Mouse (Mus musculus): ENCODE measurements around the gene Pga5. TPM values are rescaled to one million over a fixed set of nuclear protein-coding genes. Genes with fewer than 3 reads are reported as not detected.

The Pga5 gene
- not detected in 2 replicates for polyA plus RNA-seq (2015; fragmentation: Nextera tagmentation; extraction: Ambion mirVana)

DNA sequence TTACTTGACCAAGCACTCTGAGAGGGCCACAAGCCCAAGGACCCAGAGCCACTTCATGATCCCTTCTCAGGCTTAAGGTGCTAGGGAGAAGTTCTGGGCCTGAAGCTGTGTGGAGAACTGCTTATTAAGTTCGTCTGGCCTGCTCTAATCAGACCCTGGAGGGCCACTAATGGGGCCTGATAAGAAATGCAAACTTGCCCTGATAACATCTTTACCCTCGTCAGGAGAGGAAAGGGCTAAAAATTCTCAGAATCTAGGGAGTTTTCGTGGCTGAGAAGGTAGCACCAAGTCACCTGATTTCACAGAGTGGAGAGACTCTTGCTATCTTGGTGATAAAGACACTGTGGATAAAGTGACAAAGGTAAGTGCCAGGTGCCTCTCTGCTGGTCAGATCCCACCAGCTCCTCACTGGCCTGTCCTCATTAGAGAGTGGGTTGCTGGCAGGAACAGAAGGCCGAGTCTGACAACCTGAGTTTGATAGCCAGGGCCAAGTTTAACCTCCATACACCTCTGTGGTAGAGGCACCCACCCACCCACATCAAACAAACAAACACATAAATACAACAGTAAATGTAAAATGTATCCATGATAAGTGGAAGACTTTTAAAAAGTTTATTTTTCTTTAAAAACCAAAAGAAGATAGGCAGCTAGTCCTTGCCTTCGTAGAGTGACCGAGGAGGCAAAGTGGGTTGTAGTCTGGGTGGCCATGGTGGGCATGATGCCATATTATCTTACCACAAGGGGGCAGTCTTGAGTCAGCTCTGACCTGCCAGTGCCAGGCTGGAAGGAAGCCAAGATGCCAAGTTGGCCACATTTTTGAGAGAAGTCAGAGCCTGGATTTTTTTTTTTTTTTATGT lies at the start of gene Pga5:
Gene Pga5 (minus strand): TSS at position 157 of the 857 bp plus-strand sequence.
- Histone ChIP-seq H3K27me3 (replicated peaks) (no peaks in the 10 kb centered on the region; the same call in 1 of the 2 replicates), H3K4me1 (no peaks in the 10 kb centered on the region), H3K36me3 (replicated peaks) (no peaks in the 10 kb centered on the region), H3K4me2 (no peak within 1 kb of the TSS), H3K27ac (0 out of 2 replicates have a peak within 1 kb of the TSS, but pooled peaks have one; percentile 20), H3K9ac (no peak within 1 kb of the TSS), H3K9me3 (no peaks in the 10 kb centered on the region), H3K4me3 (no peak within 1 kb of the TSS)
- 35% methylated on average over 6 of the region's 6 CpGs for WGBS
- ATAC-seq (replicated peaks), result peak; percentile 74; the same call in 1 of the 2 replicates

DNA sequence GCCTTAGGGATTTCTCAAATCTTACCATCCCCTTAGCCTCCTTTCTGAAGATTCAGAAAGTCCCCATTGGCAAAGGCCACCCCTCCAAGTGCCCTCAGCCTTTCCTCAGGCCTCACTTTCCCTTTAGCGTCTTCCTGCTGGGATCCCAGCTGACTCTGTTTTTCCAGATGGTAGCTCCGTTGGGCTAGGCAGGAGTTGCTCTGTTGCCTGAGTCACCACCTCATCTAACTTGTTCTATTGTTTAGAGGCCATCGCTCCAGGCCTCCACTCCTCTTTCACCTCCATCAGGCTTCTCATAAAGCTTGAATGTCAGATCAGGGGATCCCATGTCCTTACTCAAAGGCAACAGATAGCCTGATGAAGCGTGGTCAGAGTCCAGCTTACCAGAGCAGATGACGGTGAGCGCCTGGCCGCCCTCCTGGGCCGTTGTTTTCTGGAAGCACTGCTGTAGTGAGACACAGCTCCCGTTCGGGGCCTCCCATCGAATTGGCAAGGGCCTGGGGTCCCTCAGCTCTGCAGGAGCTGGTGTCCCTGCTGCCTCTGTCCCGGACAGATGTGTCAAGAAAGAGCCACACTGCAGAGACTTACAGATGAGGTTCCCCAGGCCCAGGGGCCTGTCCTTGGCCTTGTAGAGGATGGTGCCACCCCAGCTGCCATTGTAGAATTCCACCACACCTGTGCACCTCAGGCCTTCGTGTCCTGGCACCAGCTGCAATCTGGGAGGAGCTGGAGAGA lies 46.9 kb upstream of the Pga5 start:
- Histone ChIP-seq H3K4me1 (peaks cover 21% of the 10 kb centered on the region), H3K36me3 (replicated peaks) (no peaks in the 10 kb centered on the region), H3K27me3 (replicated peaks) (no peaks in the 10 kb centered on the region), H3K4me2 (no peak overlapping the region), H3K9me3 (no peaks in the 10 kb centered on the region), H3K27ac (no peak overlapping the region), H3K4me3 (no peak overlapping the region), H3K9ac (no peak overlapping the region)
- no peak for ATAC-seq (replicated peaks)
- 83% methylated on average over 13 of the region's 13 CpGs for WGBS

DNA sequence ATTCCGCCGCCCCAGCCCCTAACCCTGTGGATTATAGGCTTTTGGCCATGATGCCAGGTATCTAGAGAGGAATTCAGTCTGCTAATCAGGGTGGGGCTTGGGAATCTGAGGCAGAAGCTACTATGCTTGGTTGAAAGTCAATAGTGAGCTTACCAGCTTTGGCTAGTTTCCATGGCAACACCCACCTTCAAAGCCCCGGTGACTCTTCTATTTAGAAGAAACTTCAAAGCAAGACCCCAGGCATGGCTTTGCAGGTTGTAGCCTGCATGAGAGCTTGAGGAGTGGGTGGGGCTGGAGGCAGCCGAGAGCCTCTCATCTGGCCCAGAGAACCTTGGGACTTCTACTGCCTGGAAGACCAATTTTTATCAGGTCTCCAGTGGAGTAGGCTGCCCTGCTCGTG lies 45.8 kb upstream of the Pga5 start:
- no peak overlapping the region for H3K9ac ChIP-seq
- no peaks in the 10 kb centered on the region for H3K27me3 ChIP-seq (replicated peaks)
- peak; percentile 73 for ATAC-seq (replicated peaks)
- peak overlapping the region; percentile 67 for H3K27ac ChIP-seq
- no peaks in the 10 kb centered on the region for H3K9me3 ChIP-seq
- H3K4me3 ChIP-seq, result no peak overlapping the region
- WGBS, result 20% methylated on average over 5 of the region's 5 CpGs
- H3K36me3 ChIP-seq (replicated peaks), result no peaks in the 10 kb centered on the region
- H3K4me2 ChIP-seq, result no peak overlapping the region
- H3K4me1 ChIP-seq, result peaks cover 26% of the 10 kb centered on the region

DNA sequence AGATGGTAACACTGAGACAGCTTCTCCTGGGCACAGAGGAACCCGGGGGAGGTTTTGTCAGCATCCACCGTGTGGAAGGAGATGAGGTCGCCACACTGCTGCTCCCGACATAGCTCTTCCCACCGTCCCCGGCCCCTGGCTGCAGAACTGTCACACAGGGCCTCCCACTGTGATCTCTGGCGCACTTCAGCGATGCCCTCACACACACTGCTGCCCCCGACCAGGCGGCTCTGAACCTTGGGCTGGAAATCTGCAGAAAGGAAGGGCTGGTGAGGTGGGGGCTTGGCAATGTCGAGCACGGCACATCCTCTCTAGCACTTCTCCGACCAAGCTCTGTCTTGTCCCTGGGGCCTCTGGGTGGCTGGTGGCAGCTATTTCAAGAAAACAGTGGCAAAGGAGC lies 45.2 kb upstream of the Pga5 start:
- H3K36me3 ChIP-seq (replicated peaks), result no peaks in the 10 kb centered on the region
- H3K27ac ChIP-seq, result peak overlapping the region; percentile 67
- peak; percentile 26; the same call in 1 of the 2 replicates for ATAC-seq (replicated peaks)
- no peak overlapping the region for H3K4me2 ChIP-seq
- H3K4me3 ChIP-seq, result no peak overlapping the region
- H3K4me1 ChIP-seq, result peaks cover 26% of the 10 kb centered on the region
- no peaks in the 10 kb centered on the region for H3K9me3 ChIP-seq
- no peaks in the 10 kb centered on the region for H3K27me3 ChIP-seq (replicated peaks)
- no peak overlapping the region for H3K9ac ChIP-seq
- 17% methylated on average over 13 of the region's 13 CpGs for WGBS

DNA sequence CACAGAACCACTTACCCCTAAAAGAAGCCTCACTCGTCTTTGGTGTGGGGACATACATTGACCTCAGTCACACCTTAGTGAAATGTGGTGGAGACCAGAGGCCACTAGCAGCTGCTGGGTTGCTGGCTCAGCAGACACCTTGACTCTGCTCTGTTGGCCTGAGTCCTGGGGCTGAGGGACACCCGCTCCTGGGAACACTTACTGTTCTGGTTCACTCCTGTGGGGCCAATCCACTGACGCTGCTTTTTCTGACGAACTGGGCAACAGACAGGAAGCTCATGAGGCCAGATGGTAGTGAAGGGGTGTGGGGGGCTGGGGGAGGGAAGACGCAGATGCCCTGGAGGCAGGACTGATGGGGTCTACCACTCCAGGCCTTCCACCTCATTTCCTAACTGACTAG lies 43.2 kb upstream of the Pga5 start:
- Histone ChIP-seq H3K9ac (no peak overlapping the region), H3K4me3 (no peak overlapping the region), H3K4me1 (peaks cover 26% of the 10 kb centered on the region), H3K9me3 (no peaks in the 10 kb centered on the region), H3K4me2 (no peak overlapping the region), H3K36me3 (replicated peaks) (no peaks in the 10 kb centered on the region), H3K27ac (no peak overlapping the region), H3K27me3 (replicated peaks) (no peaks in the 10 kb centered on the region)
- WGBS, result 62% methylated on average over 5 of the region's 5 CpGs
- ATAC-seq (replicated peaks), result no peak

DNA sequence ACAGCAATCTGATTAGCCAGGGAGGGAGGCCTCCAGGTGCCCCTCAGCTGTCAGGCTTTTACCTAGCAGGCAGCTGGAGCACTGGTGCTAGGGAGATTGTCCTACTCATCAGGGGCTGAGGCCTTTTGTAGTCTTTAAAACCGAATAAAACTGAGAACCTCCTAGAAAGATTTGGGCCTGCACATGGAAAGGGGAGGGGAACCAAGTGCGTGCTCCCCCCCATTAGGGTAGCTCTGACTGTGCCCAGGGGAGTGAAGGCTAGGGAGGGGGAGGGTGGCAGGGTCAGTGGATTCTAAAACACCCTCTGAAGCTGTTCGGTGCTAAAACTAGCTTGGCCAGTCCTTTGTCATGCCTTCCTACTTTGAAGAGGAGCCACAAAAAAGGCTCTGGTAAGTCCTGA lies 42.7 kb upstream of the Pga5 start:
- H3K4me1 ChIP-seq, result peaks cover 26% of the 10 kb centered on the region
- no peaks in the 10 kb centered on the region for H3K36me3 ChIP-seq (replicated peaks)
- no peaks in the 10 kb centered on the region for H3K9me3 ChIP-seq
- H3K4me3 ChIP-seq, result no peak overlapping the region
- H3K27me3 ChIP-seq (replicated peaks), result no peaks in the 10 kb centered on the region
- 25% methylated on average over 3 of the region's 3 CpGs for WGBS
- ATAC-seq (replicated peaks), result no peak
- H3K9ac ChIP-seq, result no peak overlapping the region
- H3K4me2 ChIP-seq, result no peak overlapping the region
- peak overlapping the region; percentile 51 for H3K27ac ChIP-seq

DNA sequence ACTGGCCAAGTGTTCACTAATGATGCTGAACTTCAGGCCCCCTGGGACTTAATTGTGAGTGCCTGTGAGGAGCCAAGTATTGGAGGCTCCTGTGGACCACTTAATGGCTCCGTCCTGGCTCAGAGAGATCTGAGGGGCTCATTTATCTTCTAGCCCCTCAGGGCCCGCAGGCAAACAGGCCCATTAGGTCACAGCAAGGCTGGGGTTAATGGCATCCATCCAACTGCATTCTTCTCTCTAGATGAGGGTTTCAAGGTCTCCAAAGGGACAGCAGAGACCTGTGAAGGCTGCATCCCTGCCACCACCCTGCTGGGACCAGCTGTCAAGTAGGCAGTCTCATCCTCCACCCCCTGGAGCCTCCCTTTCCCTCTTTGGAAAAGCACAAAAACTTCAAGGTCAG lies 41.9 kb upstream of the Pga5 start:
- no peak overlapping the region for H3K9ac ChIP-seq
- H3K4me3 ChIP-seq, result no peak overlapping the region
- H3K4me2 ChIP-seq, result no peak overlapping the region
- no peaks in the 10 kb centered on the region for H3K27me3 ChIP-seq (replicated peaks)
- peaks cover 26% of the 10 kb centered on the region for H3K4me1 ChIP-seq
- 45% methylated on average over 2 of the region's 2 CpGs for WGBS
- ATAC-seq (replicated peaks), result peak; percentile 35; the same call in 1 of the 2 replicates
- peak overlapping the region; percentile 51 for H3K27ac ChIP-seq
- H3K9me3 ChIP-seq, result no peaks in the 10 kb centered on the region
- no peaks in the 10 kb centered on the region for H3K36me3 ChIP-seq (replicated peaks)

DNA sequence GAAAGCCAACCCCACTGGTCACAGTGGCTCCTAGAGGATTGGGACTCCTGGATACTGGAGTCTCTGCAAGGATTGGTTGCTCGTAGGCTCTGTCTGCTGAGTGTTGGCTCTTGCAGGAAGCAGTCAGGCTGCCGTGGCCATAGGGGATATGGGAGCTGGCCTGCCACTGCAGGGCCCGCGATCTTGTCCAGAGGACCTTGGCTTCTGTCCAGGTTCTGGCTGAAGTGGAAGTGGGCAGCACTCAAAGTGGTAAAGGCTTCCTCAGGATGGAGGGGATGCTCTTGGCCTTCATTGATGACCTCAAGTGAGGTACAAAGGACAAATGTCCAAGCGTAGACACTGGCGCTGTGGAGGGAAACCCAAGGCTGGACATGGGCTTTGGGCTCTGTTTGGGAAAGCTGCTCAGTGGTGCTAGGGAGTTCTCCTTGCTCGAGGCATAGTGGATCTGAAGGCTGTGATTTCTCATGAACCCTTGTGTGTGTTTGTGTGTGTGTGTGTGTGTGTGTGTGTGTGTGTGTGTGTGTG lies 40.4 kb upstream of the Pga5 start:
- no peak for ATAC-seq (replicated peaks)
- no peak overlapping the region for H3K4me3 ChIP-seq
- H3K4me2 ChIP-seq, result no peak overlapping the region
- peaks cover 4% of the 10 kb centered on the region; the same call in 1 of the 2 replicates for H3K36me3 ChIP-seq (replicated peaks)
- no peaks in the 10 kb centered on the region for H3K27me3 ChIP-seq (replicated peaks)
- 81% methylated on average over 7 of the region's 7 CpGs for WGBS
- H3K4me1 ChIP-seq, result peaks cover 18% of the 10 kb centered on the region
- no peak overlapping the region for H3K27ac ChIP-seq
- H3K9ac ChIP-seq, result no peak overlapping the region
- H3K9me3 ChIP-seq, result no peaks in the 10 kb centered on the region

DNA sequence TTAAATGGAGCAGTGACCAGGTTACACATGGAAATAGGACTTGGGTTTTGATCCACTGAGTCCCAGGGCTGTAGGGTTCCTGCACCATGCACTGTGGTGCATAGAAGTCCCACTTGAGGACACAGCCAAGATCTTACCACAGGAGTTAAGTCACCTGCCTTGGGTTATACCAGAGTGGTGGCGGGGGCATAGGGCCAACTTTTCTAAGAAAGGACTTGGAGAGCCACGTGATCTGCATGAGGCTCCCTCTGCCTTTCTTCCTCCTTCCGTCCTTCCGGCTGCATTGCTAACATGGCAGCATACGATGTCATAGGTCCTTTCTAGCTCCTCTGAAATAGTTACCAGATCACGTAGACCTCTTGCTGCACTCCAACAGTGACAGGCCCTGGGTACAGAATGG lies 37.6 kb upstream of the Pga5 start:
- Histone ChIP-seq H3K9ac (no peak overlapping the region), H3K27me3 (replicated peaks) (no peaks in the 10 kb centered on the region), H3K9me3 (no peaks in the 10 kb centered on the region), H3K36me3 (replicated peaks) (peaks cover 30% of the 10 kb centered on the region), H3K27ac (peak overlapping the region; percentile 31; the same call in 1 of the 2 replicates), H3K4me1 (peaks cover 16% of the 10 kb centered on the region), H3K4me3 (no peak overlapping the region), H3K4me2 (no peak overlapping the region)
- ATAC-seq (replicated peaks), result no peak
- 89% methylated on average over 6 of the region's 6 CpGs for WGBS

DNA sequence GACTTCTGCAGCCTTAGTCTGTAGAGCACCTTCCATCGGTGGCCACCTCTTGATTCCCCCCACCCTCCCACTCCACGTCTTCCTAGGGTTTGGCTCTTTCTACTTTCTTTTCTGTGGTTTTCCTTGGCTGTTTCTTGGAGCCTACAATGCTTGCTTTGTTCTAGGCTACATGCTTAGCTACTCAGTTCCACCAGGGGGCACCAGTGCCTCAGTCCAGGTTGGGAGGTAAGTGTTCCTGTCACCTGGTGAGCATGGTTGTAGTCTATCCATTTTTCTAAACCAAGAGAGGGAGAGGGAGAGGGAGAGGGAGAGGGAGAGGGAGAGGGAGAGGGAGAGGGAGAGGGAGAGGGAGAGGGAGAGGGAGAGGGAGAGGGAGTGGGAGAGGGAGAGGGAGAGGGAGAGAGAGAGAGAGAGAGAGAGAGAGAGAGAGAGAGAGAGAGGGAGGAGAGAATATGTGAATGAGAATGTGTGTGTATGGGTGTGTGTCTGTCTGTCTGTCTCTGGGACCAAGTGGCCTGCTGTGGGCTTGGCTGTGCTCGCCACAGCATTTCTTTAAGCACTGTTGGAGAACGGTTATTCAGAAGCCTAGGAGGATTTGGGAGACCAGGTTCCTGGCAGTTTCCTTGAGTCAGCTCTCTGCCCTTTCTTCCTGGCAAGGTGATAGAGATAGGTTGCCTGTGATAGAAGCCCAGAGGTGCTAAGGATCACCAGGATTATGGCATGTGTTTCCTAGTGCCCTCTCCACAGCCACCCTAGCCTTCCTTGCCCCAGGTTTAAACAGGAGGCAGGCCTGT lies 37.0 kb upstream of the Pga5 start:
- ATAC-seq (replicated peaks), result peak; percentile 38; the same call in 1 of the 2 replicates
- no peak overlapping the region for H3K9ac ChIP-seq
- H3K4me2 ChIP-seq, result no peak overlapping the region
- no peaks in the 10 kb centered on the region for H3K9me3 ChIP-seq
- peaks cover 15% of the 10 kb centered on the region for H3K4me1 ChIP-seq
- no peak overlapping the region for H3K4me3 ChIP-seq
- peak overlapping the region; percentile 40; the same call in 1 of the 2 replicates for H3K27ac ChIP-seq
- peaks cover 30% of the 10 kb centered on the region for H3K36me3 ChIP-seq (replicated peaks)
- 41% methylated on average over 4 of the region's 4 CpGs for WGBS
- no peaks in the 10 kb centered on the region for H3K27me3 ChIP-seq (replicated peaks)

DNA sequence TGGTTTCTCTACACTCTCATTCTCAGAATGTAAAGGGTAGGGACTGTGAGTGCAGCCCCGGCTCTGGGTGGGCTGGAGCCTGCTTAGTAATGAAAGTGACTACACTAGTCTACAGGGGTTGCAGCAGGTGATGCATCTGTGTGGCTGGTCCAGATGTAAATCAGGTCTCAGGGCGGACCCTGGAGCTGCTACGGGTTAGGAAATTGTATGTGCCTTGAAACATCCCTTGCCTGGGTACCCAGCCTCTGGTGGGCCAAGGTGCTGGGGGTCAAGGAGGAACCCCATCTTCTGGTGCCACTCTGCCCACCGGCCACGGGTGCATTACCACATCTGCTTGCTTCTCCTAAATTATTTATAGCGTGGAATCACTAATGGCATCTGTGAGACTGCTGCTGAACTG lies 36.3 kb upstream of the Pga5 start:
- 0 out of 2 replicates have a peak overlapping the region, but pooled peaks have one; percentile 40 for H3K27ac ChIP-seq
- no peaks in the 10 kb centered on the region for H3K9me3 ChIP-seq
- H3K4me3 ChIP-seq, result no peak overlapping the region
- no peak overlapping the region for H3K9ac ChIP-seq
- no peak for ATAC-seq (replicated peaks)
- peaks cover 16% of the 10 kb centered on the region for H3K4me1 ChIP-seq
- H3K27me3 ChIP-seq (replicated peaks), result no peaks in the 10 kb centered on the region
- H3K4me2 ChIP-seq, result no peak overlapping the region
- H3K36me3 ChIP-seq (replicated peaks), result peaks cover 30% of the 10 kb centered on the region
- 84% methylated on average over 6 of the region's 6 CpGs for WGBS
